Mouse (Mus musculus) limb, embryonic 14.5 days (tissue): Measurements from ENCODE around the gene Cd47. TPM values are rescaled to one million over a fixed set of nuclear protein-coding genes. Genes with fewer than 3 reads are reported as not detected.

Experiments used
- ATAC-seq: fragments of 200-750 bp; cut with Nextera tagmentation; 2 replicates; pipeline ENCODE4 v1.8.0; 2017; ENCODE audit warnings: low read depth, moderate number of reproducible peaks, moderate TSS enrichment; ENCODE audit not compliant: low FRiP score
- DNase-seq: peaks from one replicate; pipeline ENCODE4 v3.0.0-alpha.2; 2015; ENCODE audit warnings: low spot score
- H3K27ac ChIP-seq: fragments of 300-500 bp; sonication (generic); replicated peaks from 2 replicates; pipeline ENCODE4 v1.5.1; 2014; ENCODE audit warnings: low read depth, mild to moderate bottlenecking, low read length, moderate library complexity, mixed read lengths
- H3K27me3 ChIP-seq: fragments of 300-500 bp; sonication (generic); 2 replicates; pipeline ENCODE4 v1.6.1; 2014; ENCODE audit warnings: low read length, mixed read lengths; ENCODE audit not compliant: control insufficient read depth, insufficient read depth
- H3K36me3 ChIP-seq: fragments of 300-500 bp; sonication (generic); 2 replicates; pipeline ENCODE4 v1.6.1; 2014; ENCODE audit warnings: mild to moderate bottlenecking, low read length, moderate library complexity, mixed read lengths; ENCODE audit not compliant: control insufficient read depth, insufficient read depth
- H3K4me1 ChIP-seq: fragments of 300-500 bp; sonication (generic); 2 replicates; pipeline ENCODE4 v1.6.1; 2014; ENCODE audit warnings: antibody characterized with exemption, low read length, mixed read lengths; ENCODE audit not compliant: control insufficient read depth, insufficient read depth
- H3K4me2 ChIP-seq: fragments of 300-500 bp; sonication (generic); replicated peaks from 2 replicates; pipeline ENCODE4 v1.6.1; 2014; ENCODE audit warnings: low read depth, mild to moderate bottlenecking, low read length, moderate library complexity; ENCODE audit not compliant: severe bottlenecking
- H3K4me3 ChIP-seq: fragments of 300-500 bp; sonication (generic); replicated peaks from 2 replicates; pipeline ENCODE4 v1.5.1; 2014; ENCODE audit warnings: low read length
- H3K9ac ChIP-seq: fragments of 300-500 bp; sonication (generic); 2 replicates; pipeline ENCODE4 v1.6.1; 2014; ENCODE audit warnings: mild to moderate bottlenecking, low read depth, low read length, moderate library complexity; ENCODE audit not compliant: severe bottlenecking
- H3K9me3 ChIP-seq: fragments of 300-500 bp; sonication (generic); 2 replicates; pipeline ENCODE4 v1.6.1; 2016; ENCODE audit warnings: low read length; ENCODE audit not compliant: control insufficient read depth
- POLR2A ChIP-seq: fragments of 200-500 bp; IDR thresholded peaks from 2 replicates; pipeline ENCODE4 v1.8.0; 2012; ENCODE audit warnings: inconsistent platforms, mild to moderate bottlenecking, moderate library complexity, borderline replicate concordance; ENCODE audit not compliant: insufficient read depth, insufficient read length; ENCODE audit errors: extremely low read depth
- WGBS: fragments of 180-500 bp; shearing (Covaris S2); extraction: QIAGEN DNeasy Blood & Tissue Kit; methylation state at CpG from one replicate; pipeline ENCODE4 v1.1.7; 2014; 5-methylcytosine and 5-hydroxymethylcytosine counted together
- polyA plus RNA-seq, 2 experiments: library from polyadenylated mRNA; depleted of rRNA in 1 of 2; stranded (reverse) in 1 of 2; unstranded in 1 of 2; fragments of >200 nt; fragmentation: Nextera tagmentation in 1 of 2; extraction: Ambion mirVana in 1 of 2; gene quantifications; 2 replicates each; pipeline versions ENCODE4 v1.2.1 to v1.2.3; 2012 to 2014

Gene Cd47
- polyA plus RNA-seq, 2 experiments = 29.5 to 91.0 TPM

GRCm38 (mm10) chr16:49964321-49964986 is 164.1 kb downstream of the Cd47 start:
- no peaks in the 10 kb centered on the region for H3K36me3 ChIP-seq
- H3K27ac ChIP-seq = no peak overlapping the region
- H3K9ac ChIP-seq = no peak overlapping the region
- DNase-seq (no peak), ATAC-seq (no peak)
- H3K9me3 ChIP-seq = no peaks in the 10 kb centered on the region
- H3K4me3 ChIP-seq = no peak overlapping the region
- H3K27me3 ChIP-seq = no peaks in the 10 kb centered on the region
- 41% methylated on average over 7 of the region's 7 CpGs for WGBS
- TF ChIP-seq POLR2A = no peak
- no peaks in the 10 kb centered on the region for H3K4me1 ChIP-seq
- H3K4me2 ChIP-seq = no peak overlapping the region

Other genes starting within 250 kb of the Cd47 start
- gene Ift57, start 101.3 kb upstream of the Cd47 start, polyA plus RNA-seq (2012; rRNA removed) = 11.6 and 23.6 TPM in 2 replicates
- gene Ift57, start 101.3 kb upstream of the Cd47 start, polyA plus RNA-seq (2014; fragmentation: Nextera tagmentation; extraction: Ambion mirVana) = 27.2 and 27.4 TPM in 2 replicates